Mouse (Mus musculus): ENCODE data around the gene Bcl9. TPM values are rescaled to one million over a fixed set of nuclear protein-coding genes. Genes with fewer than 3 reads are reported as not detected.

Bcl9 gene
- total and polyA plus RNA-seq, 3 experiments = 7.0 to 38.5 (median 18.4) TPM

DNA sequence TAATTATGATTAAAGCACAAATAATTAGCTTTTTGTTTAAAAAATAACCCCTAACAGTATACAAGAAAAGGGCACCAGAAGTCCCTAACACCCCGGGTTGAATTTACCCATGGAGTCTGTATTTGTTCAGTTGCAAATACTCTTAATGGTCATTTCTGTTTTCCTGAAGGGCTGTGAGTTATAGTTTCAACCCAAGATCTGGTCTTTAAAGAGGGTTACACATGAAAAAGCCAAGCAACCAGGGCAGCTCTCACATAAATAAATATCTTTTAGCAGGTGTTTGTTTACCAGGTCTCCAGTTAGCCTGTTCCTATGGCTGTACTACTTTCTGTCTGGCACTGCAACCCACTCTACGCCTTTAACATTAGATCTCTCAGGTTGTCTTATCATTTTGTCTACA, 137.7 kb downstream of the Bcl9 start:
- no peak for TF ChIP-seq CTCF (IDR thresholded peaks at IDR 0.05; ENCODE audit: low read depth, low read length)
- H3K4me1 ChIP-seq (ENCODE audit: insufficient read depth, low read depth, low read length) = peaks cover 57% of the 10 kb centered on the region
- peaks cover 5% of the 10 kb centered on the region; the same call in 1 of the 2 replicates for H3K27me3 ChIP-seq (ENCODE audit: insufficient read depth, low read length)
- ATAC-seq (ENCODE audit: extremely low read depth, insufficient number of reproducible peaks, low FRiP score, poor library complexity, severe bottlenecking) (no peak), DNase-seq (ENCODE audit: low spot score) (no peak)
- H3K36me3 ChIP-seq (replicated peaks) = peaks cover 25% of the 10 kb centered on the region
- H3K9me3 ChIP-seq (replicated peaks) = no peaks in the 10 kb centered on the region
- peak overlapping the region; percentile 94; the same call in 1 of the 2 replicates for H3K4me3 ChIP-seq (ENCODE audit: low read depth, low read length)

DNA sequence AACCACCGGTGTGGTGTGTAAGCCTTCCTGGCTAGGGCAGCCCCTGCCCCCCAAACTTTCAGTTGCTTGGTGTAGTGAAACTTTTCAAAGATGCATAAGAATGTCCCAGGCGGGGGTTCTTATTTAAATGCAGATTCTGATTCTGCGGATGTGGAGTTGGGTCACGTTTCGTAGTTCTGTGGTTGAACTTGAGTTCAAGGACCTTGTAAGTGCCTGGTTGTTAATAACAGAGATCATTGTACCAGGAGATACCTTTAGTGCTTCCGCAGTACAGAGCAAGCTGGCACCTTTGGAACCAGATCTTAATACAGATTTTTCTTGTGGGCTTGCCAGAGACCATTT, 138.2 kb downstream of the Bcl9 start:
- H3K9me3 ChIP-seq (replicated peaks) = no peaks in the 10 kb centered on the region
- ATAC-seq (ENCODE audit: extremely low read depth, insufficient number of reproducible peaks, low FRiP score, poor library complexity, severe bottlenecking) (no peak), DNase-seq (ENCODE audit: low spot score) (no peak)
- peaks cover 52% of the 10 kb centered on the region for H3K4me1 ChIP-seq (ENCODE audit: insufficient read depth, low read depth, low read length)
- H3K36me3 ChIP-seq (replicated peaks) = peaks cover 25% of the 10 kb centered on the region
- H3K4me3 ChIP-seq (ENCODE audit: low read depth, low read length) = peak overlapping the region; percentile 94
- H3K27me3 ChIP-seq (ENCODE audit: insufficient read depth, low read length) = peaks cover 6% of the 10 kb centered on the region
- TF ChIP-seq GATA1 (IDR thresholded peaks at IDR 0.05; ENCODE audit: borderline replicate concordance, low read length) (no peak), CTCF (IDR thresholded peaks at IDR 0.05; ENCODE audit: low read depth, low read length) (no peak), TAL1 (conservative IDR thresholded peaks at IDR 0.05; ENCODE audit: low read depth, low read length) (no peak), POLR2AphosphoS5 (IDR thresholded peaks at IDR 0.05; ENCODE audit: insufficient replicate concordance, low read depth, low read length) (no peak)

DNA sequence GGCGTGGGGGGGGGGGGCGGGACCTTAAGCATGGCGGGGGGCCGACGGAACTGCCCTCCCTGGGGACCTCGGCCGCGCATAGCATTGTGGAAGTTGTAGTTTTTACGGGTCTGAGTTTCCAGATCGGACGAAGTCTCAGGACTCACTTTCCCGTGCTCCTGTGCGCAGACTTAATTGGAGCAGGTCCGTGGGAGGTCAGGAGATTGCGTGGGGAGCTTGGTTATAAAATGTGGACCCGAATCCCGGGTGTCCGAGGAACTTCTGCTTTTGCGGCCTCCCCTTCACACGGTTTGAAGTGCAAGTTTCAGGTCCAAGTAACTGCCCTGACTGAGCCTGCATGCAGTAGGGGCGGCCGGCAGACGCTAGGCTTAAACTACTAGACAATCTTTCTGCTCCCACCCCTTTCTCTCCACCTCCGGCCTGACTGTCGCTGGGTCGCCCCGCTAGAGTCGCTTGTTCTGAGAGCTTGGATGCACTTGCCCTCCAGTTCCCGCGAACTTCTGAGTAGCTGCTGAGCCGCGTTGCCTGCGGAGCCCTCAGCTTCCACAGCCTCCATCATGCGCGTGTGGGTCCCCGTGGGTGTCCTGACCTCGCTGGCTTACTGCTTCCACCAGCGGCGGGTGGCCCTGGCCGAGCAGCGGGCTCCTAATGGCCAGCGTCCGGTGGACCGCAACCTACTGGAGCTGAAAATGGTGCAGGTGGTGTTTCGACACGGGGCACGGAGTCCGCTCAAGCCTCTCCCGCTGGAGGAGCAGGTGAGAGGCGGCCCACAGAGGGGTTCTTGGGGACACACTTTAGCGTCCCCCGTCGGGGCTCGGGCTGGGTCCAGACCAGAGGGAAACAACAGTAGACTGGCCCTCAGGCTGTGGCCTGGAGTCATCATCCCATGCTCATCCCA, 138.9 kb downstream of the Bcl9 start, which contains the start of gene Acp6:
TSS of gene Acp6 (plus strand) at position 167 of the 898 bp plus-strand sequence.
- peak within 1 kb of the TSS; percentile 94 for H3K4me3 ChIP-seq (ENCODE audit: low read depth, low read length)
- ATAC-seq (ENCODE audit: extremely low read depth, insufficient number of reproducible peaks, low FRiP score, poor library complexity, severe bottlenecking) (peak; percentile 89), DNase-seq (ENCODE audit: low spot score) (peak; percentile 66)
- peaks cover 46% of the 10 kb centered on the region for H3K4me1 ChIP-seq (ENCODE audit: insufficient read depth, low read depth, low read length)
- TF ChIP-seq CTCF (IDR thresholded peaks at IDR 0.05; ENCODE audit: low read depth, low read length) (no peak), TAL1 (conservative IDR thresholded peaks at IDR 0.05; ENCODE audit: low read depth, low read length) (no peak), POLR2AphosphoS5 (IDR thresholded peaks at IDR 0.05; ENCODE audit: insufficient replicate concordance, low read depth, low read length) (no peak), GATA2 (IDR thresholded peaks at IDR 0.05; ENCODE audit: borderline replicate concordance, low read depth, low read length) (no peak), GATA1 (IDR thresholded peaks at IDR 0.05; ENCODE audit: borderline replicate concordance, low read length) (no peak)
- H3K9me3 ChIP-seq (replicated peaks) = no peaks in the 10 kb centered on the region
- peaks cover 19% of the 10 kb centered on the region for H3K36me3 ChIP-seq (replicated peaks)
- H3K27me3 ChIP-seq (ENCODE audit: insufficient read depth, low read length) = peaks cover 9% of the 10 kb centered on the region

DNA sequence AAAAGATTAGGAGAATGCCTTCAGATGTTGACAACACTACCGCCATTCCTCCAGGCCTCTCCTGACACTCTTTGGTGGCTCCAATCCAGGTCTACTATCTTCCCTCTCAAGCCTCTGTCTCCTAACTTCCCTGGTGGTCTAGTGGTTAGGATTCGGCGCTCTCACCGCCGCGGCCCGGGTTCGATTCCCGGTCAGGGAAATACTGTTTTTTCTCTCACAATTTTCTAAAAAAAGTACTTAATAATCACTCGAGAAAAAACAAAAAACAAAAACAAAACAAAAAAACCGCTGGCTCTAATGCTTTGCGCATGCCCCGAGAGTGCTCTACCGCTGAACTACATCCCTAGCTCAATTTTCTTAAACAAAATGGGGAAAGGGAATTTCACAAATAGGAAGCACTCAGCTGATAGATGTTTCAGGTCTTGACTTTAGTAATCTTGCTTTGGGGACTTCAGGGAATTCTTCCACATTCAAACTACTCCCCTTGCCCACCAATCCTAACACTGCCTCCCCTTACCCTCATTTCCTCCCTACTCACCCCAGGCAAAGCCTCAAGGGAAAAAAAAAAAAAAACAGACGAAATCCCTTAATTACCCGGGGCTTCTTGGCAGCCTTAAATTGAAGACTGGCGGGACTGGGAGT, 139.6 kb downstream of the Bcl9 start:
- DNase-seq (ENCODE audit: low spot score) = no peak
- Histone ChIP-seq H3K4me3 (ENCODE audit: low read depth, low read length) (peak overlapping the region; percentile 94), H3K9me3 (replicated peaks) (no peaks in the 10 kb centered on the region), H3K36me3 (replicated peaks) (peaks cover 12% of the 10 kb centered on the region), H3K27me3 (ENCODE audit: insufficient read depth, low read length) (peaks cover 11% of the 10 kb centered on the region), H3K4me1 (ENCODE audit: insufficient read depth, low read depth, low read length) (peaks cover 38% of the 10 kb centered on the region)
- no peak for ATAC-seq (ENCODE audit: extremely low read depth, insufficient number of reproducible peaks, low FRiP score, poor library complexity, severe bottlenecking)
- TF ChIP-seq TAL1 (conservative IDR thresholded peaks at IDR 0.05; ENCODE audit: low read depth, low read length) (no peak), GATA1 (IDR thresholded peaks at IDR 0.05; ENCODE audit: borderline replicate concordance, low read length) (no peak), GATA2 (IDR thresholded peaks at IDR 0.05; ENCODE audit: borderline replicate concordance, low read depth, low read length) (no peak), POLR2AphosphoS5 (IDR thresholded peaks at IDR 0.05; ENCODE audit: insufficient replicate concordance, low read depth, low read length) (no peak), CTCF (IDR thresholded peaks at IDR 0.05; ENCODE audit: low read depth, low read length) (no peak)

DNA sequence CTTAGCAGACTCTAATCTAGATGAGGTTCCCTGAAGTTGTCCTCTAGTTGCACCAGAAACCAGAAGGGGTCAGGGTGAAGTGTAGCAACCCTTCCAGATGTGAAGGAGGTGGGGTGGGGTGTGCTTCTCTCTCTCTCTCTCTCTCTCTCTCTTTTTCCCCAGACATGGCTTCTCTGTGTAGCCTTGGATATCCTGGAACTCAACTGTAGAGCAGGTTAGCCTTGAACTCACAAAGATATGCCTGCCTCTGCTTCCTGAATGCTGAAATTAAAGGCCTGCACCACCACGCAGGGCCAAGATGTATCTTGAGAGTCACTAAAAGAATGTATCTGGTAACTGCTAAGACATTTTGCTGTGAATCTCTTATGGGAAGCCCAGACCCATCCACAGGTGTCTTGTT, 140.4 kb downstream of the Bcl9 start:
- peaks cover 34% of the 10 kb centered on the region for H3K4me1 ChIP-seq (ENCODE audit: insufficient read depth, low read depth, low read length)
- H3K36me3 ChIP-seq (replicated peaks) = peaks cover 10% of the 10 kb centered on the region
- H3K4me3 ChIP-seq (ENCODE audit: low read depth, low read length) = no peak overlapping the region
- TF ChIP-seq GATA2 (IDR thresholded peaks at IDR 0.05; ENCODE audit: borderline replicate concordance, low read depth, low read length) (no peak), POLR2AphosphoS5 (IDR thresholded peaks at IDR 0.05; ENCODE audit: insufficient replicate concordance, low read depth, low read length) (no peak), TAL1 (conservative IDR thresholded peaks at IDR 0.05; ENCODE audit: low read depth, low read length) (no peak), CTCF (IDR thresholded peaks at IDR 0.05; ENCODE audit: low read depth, low read length) (no peak), GATA1 (IDR thresholded peaks at IDR 0.05; ENCODE audit: borderline replicate concordance, low read length) (no peak)
- no peak for ATAC-seq (ENCODE audit: extremely low read depth, insufficient number of reproducible peaks, low FRiP score, poor library complexity, severe bottlenecking)
- peaks cover 14% of the 10 kb centered on the region for H3K27me3 ChIP-seq (ENCODE audit: insufficient read depth, low read length)
- DNase-seq (ENCODE audit: low spot score) = no peak
- H3K9me3 ChIP-seq (replicated peaks) = no peaks in the 10 kb centered on the region

DNA sequence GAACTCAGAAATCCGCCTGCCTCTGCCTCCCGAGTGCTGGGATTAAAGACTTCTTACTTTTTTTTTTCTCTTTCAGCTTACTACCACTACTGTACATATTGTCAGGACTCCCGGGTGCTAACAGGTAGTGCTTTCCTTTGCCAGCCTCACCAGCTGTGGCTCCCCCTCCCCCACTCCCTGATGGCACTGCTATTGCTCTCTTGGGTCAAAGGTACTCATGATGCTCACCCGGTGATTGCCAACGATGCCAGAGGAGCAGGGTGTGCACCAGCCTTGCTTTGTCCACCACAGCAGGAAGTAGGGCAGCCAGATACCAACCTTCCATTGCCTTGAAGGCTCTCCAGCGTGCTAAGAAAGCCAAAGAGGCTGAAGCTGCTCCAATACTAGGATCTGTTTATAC, 141.3 kb downstream of the Bcl9 start:
- peaks cover 14% of the 10 kb centered on the region for H3K27me3 ChIP-seq (ENCODE audit: insufficient read depth, low read length)
- no peak overlapping the region for H3K4me3 ChIP-seq (ENCODE audit: low read depth, low read length)
- peaks cover 4% of the 10 kb centered on the region for H3K36me3 ChIP-seq (replicated peaks)
- no peak for ATAC-seq (ENCODE audit: extremely low read depth, insufficient number of reproducible peaks, low FRiP score, poor library complexity, severe bottlenecking)
- TF ChIP-seq GATA1 (IDR thresholded peaks at IDR 0.05; ENCODE audit: borderline replicate concordance, low read length) = no peak
- no peak for TF ChIP-seq GATA2 (IDR thresholded peaks at IDR 0.05; ENCODE audit: borderline replicate concordance, low read depth, low read length)
- TF ChIP-seq CTCF (IDR thresholded peaks at IDR 0.05; ENCODE audit: low read depth, low read length) = no peak
- TF ChIP-seq TAL1 (conservative IDR thresholded peaks at IDR 0.05; ENCODE audit: low read depth, low read length) = no peak
- TF ChIP-seq POLR2AphosphoS5 (IDR thresholded peaks at IDR 0.05; ENCODE audit: insufficient replicate concordance, low read depth, low read length) = no peak
- H3K9me3 ChIP-seq (replicated peaks) = no peaks in the 10 kb centered on the region
- peaks cover 27% of the 10 kb centered on the region for H3K4me1 ChIP-seq (ENCODE audit: insufficient read depth, low read depth, low read length)
- no peak for DNase-seq (ENCODE audit: low spot score)

Other genes starting within 250 kb of the Bcl9 start
- gene Acp6, start 139.1 kb downstream of the Bcl9 start, total RNA-seq (2014; fragmentation: Nextera tagmentation) = 86.3 and 91.1 TPM in 2 replicates
- 50.7 and 59.3 TPM in 2 replicates for gene Acp6, start 139.1 kb downstream of the Bcl9 start, total RNA-seq (2017)
- gene Acp6, start 139.1 kb downstream of the Bcl9 start, polyA plus RNA-seq (2012) = 54.4 and 62.7 TPM in 2 replicates
- not detected in 2 replicates for gene Olfr1402, start 124.1 kb upstream of the Bcl9 start, total RNA-seq (2014; fragmentation: Nextera tagmentation)
- 0.11 TPM in 1 of 2 replicates, not detected in the other for gene Olfr1402, start 124.1 kb upstream of the Bcl9 start, total RNA-seq (2017)
- gene Olfr1402, start 124.1 kb upstream of the Bcl9 start, polyA plus RNA-seq (2012) = not detected in 2 replicates